Mouse (Mus musculus) ES-E14 (cell line): ENCODE data around the gene Tgfb1.

Experiments
- CHD2 ChIP-seq: IDR thresholded peaks from 2 replicates; pipeline ENCODE4 v1.6.1; 2014; ENCODE audit warnings: mild to moderate bottlenecking, low read depth, low read length, inconsistent platforms
- HCFC1 ChIP-seq: IDR thresholded peaks from 2 replicates; pipeline ENCODE4 v1.6.1; 2012; ENCODE audit warnings: low read length, inconsistent platforms, borderline replicate concordance; ENCODE audit not compliant: insufficient read depth
- ZC3H11A ChIP-seq: IDR thresholded peaks from 2 replicates; pipeline ENCODE4 v1.6.1; 2012; ENCODE audit warnings: low read depth, mild to moderate bottlenecking, inconsistent platforms, low read length, borderline replicate concordance

DNA sequence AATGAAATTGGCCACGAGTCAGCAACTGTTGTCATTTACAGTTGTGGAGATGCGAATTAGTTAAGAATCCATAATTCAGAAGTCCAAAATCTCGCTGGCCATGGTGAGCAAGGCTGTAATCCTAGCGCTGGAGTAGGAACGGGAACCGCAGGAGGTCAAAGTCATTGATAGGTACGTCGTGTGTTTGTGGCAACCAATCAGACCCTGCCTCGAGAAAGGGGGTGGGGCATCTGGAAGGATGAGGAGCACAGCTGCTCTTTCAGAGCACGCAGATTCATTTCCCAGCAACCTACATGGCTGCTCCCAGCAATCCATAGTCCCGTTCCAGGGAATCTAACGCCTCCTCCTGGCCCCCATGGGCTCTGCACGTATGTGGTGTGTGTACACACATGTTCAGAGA is 13.0 kb downstream of the Tgfb1 start:
- TF ChIP-seq CHD2 (no peak), HCFC1 (no peak), ZC3H11A (no peak)
